Mouse (Mus musculus): ENCODE results near the gene Ren1.

DNA sequence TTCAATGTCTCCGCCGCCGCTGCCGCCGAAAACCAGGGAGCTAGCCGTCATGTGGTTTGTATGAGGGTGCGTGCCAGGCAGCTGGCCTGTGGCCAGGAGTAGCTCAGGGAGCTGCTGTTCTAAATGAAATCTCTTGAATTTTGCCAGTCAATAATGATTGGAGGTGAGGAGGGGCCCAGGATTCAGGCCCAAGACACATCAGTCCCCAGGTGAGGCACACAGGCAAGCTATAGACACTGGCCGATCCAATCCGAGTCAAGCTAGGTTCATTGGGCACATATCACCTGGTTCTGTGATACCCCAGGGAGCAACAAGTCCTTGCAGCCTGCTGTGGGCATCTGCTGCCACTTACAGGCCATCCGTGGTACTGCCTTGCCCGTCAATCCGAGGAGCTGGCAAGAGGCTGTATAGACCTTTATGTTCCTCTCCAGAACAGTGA lies 3.1 kb downstream of the Ren1 start:
- TF ChIP-seq POLR2A (IDR thresholded peaks at IDR 0.05; ENCODE audit: control insufficient read depth, low read depth, low read length), result no peak
- TF ChIP-seq CTCF (IDR thresholded peaks at IDR 0.05; ENCODE audit: control insufficient read depth, insufficient read depth, insufficient replicate concordance, low read depth, low read length), result peak; percentile 89; the same call in 1 of the 2 replicates
